Mouse (Mus musculus) inflammation-experienced regulatory T-cells, adult 6 months (primary cell): Measurements from ENCODE around the gene Aspdh. TPM values are rescaled to one million over a fixed set of nuclear protein-coding genes. Genes with fewer than 3 reads are reported as not detected.

Experiments used
- ATAC-seq: one replicate; pipeline ENCODE4 v1.8.0; 2017
- polyA plus RNA-seq, 3 experiments: library from polyadenylated mRNA; unstranded; fragments of 100-300 nt; shearing (Covaris generic); gene quantifications; one replicate each; pipeline ENCODE4 v1.2.1; 2017

The Aspdh gene
- polyA plus RNA-seq, 3 experiments from 2014 or later, result not detected

DNA sequence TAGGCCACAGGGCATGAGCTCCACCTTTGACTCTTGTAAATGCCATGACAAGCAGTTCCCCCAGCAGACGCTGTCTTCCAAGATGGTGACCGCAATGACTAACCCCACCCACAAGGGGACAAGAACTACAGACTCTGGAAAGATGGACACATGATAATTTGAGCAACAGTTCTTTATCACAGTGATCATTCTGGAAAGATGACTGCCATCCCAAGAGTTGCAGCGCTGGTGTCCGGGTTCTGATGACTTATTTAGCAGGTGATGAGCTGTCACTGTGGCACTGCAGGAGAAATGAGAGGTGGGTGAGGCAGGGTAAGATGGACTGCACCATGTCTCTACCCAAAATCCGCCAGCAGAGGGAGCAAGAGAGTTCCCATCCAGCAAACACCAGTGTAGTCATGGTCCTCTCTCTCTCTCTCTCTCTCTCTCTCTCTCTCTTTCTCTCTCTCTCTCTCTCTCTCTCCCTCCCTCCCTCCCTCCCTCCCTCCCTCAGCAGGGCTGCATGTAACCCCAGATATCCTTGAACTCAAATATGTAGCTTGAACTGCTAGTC is 36.4 kb downstream of the Aspdh start:
- ATAC-seq, result peak; percentile 80

DNA sequence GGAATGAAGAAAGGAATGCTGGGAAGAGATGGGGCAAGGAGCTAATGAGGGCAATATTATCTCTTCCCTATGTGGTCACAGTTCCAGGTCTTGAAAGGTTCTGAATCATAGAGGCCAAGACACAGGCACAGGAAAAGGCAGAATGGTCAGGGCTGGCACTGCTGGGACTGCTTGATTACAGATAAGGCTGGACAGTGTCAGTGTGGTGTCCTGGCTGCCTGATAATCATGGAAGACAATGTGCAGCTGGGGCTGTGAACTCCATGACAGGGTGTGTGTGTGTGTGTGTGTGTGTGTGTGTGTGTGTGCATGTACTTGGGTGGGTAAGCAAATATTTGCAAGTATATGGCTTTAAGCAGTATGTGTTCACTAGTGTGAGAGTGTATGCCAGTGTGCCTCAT is 42.3 kb downstream of the Aspdh start:
- ATAC-seq, result no peak

Other genes starting within 250 kb of the Aspdh start
- not detected for gene Klk1b5, start 249.4 kb upstream of the Aspdh start, polyA plus RNA-seq
- gene Klk1, start 240.0 kb upstream of the Aspdh start, polyA plus RNA-seq, result under 1 TPM in 1 of 3 experiments, not detected in 2; 0.44 TPM
- gene Gm36864, start 229.2 kb upstream of the Aspdh start, polyA plus RNA-seq, result under 1 TPM in 1 of 3 experiments, not detected in 2; 0.38 TPM
- gene 1700028J19Rik, start 218.7 kb upstream of the Aspdh start, polyA plus RNA-seq, result 1 to 10 TPM; 1.3 to 2.5 (median 1.6) TPM
- 100 to 1,000 TPM in 1 of 3 experiments, 10 to 100 TPM in 2; 47.7 to 133 (median 97.4) TPM for gene 2410002F23Rik, start 218.7 kb upstream of the Aspdh start, polyA plus RNA-seq
- not detected for gene Acp4, start 208.0 kb upstream of the Aspdh start, polyA plus RNA-seq
- not detected for gene Gm15517, start 203.9 kb upstream of the Aspdh start, polyA plus RNA-seq
- under 1 TPM; 0.28 to 0.62 (median 0.34) TPM for gene Clec11a, start 158.5 kb upstream of the Aspdh start, polyA plus RNA-seq
- under 1 TPM; 0.15 to 0.62 (median 0.20) TPM for gene Shank1, start 155.1 kb upstream of the Aspdh start, polyA plus RNA-seq
- not detected for gene Syt3, start 81.3 kb upstream of the Aspdh start, polyA plus RNA-seq
- gene 1700008O03Rik, start 79.6 kb upstream of the Aspdh start, polyA plus RNA-seq, result not detected
- not detected for gene Lrrc4b, start 36.4 kb upstream of the Aspdh start, polyA plus RNA-seq
- 10 to 100 TPM; 46.9 to 62.6 (median 47.0) TPM for gene Josd2, start 2.6 kb downstream of the Aspdh start, polyA plus RNA-seq
- gene Emc10, start 31.1 kb downstream of the Aspdh start, polyA plus RNA-seq, result 10 to 100 TPM; 21.0 to 22.5 (median 22.3) TPM
- 1 to 10 TPM; 2.7 to 5.2 (median 3.9) TPM for gene Fam71e1, start 31.2 kb downstream of the Aspdh start, polyA plus RNA-seq
- not detected for gene Mybpc2, start 59.3 kb downstream of the Aspdh start, polyA plus RNA-seq
- gene Spib, start 66.7 kb downstream of the Aspdh start, polyA plus RNA-seq, result 1 to 10 TPM in 1 of 3 experiments, under 1 TPM in 2; 0.17 to 2.1 (median 0.86) TPM
- gene Pold1, start 83.5 kb downstream of the Aspdh start, polyA plus RNA-seq, result 10 to 100 TPM; 21.0 to 32.4 (median 21.4) TPM
- 10 to 100 TPM; 43.0 to 52.2 (median 49.9) TPM for gene Nr1h2, start 88.6 kb downstream of the Aspdh start, polyA plus RNA-seq
- 1 to 10 TPM; 1.3 to 7.7 (median 3.2) TPM for gene Napsa, start 107.0 kb downstream of the Aspdh start, polyA plus RNA-seq
- gene Kcnc3, start 125.3 kb downstream of the Aspdh start, polyA plus RNA-seq, result not detected
- gene Myh14, start 205.5 kb downstream of the Aspdh start, polyA plus RNA-seq, result not detected
- not detected for gene Izumo2, start 243.4 kb downstream of the Aspdh start, polyA plus RNA-seq